Mouse (Mus musculus) small intestine, adult 2 months (tissue): Measurements from ENCODE around the gene Nfe2l2. TPM values are rescaled to one million over a fixed set of nuclear protein-coding genes. Genes with fewer than 3 reads are reported as not detected.
A peak's percentile ranks its signal among the peaks of the same experiment; 100 is the strongest.
"Not testable (repeated sequence)": the region's sequence is repeated elsewhere in the genome, so short reads cannot be mapped to it uniquely, and the experiment has no call there.

Experiments used
- H3K27ac ChIP-seq: fragments of 200-500 bp; 2 replicates; pipeline ENCODE4 v1.5.1; 2012; ENCODE audit warnings: low read depth, low read length, control low read depth, inconsistent platforms; ENCODE audit not compliant: insufficient read depth
- H3K27me3 ChIP-seq: fragments of 200-500 bp; 2 replicates; pipeline ENCODE4 v1.6.1; 2012; ENCODE audit warnings: mild to moderate bottlenecking, moderate library complexity, low read length, inconsistent platforms; ENCODE audit not compliant: control insufficient read depth, insufficient read depth
- H3K36me3 ChIP-seq: fragments of 200-500 bp; 2 replicates; pipeline ENCODE4 v1.6.1; 2012; ENCODE audit warnings: mild to moderate bottlenecking, low read length, control low read depth, inconsistent platforms; ENCODE audit not compliant: control insufficient read depth, insufficient read depth
- H3K4me1 ChIP-seq: fragments of 200-500 bp; 2 replicates; pipeline ENCODE4 v1.6.1; 2012; ENCODE audit warnings: low read length, inconsistent platforms, mixed read lengths; ENCODE audit not compliant: control insufficient read depth, insufficient read depth, insufficient read length
- H3K4me3 ChIP-seq: fragments of 200-500 bp; 2 replicates; pipeline ENCODE4 v1.5.1; 2012; ENCODE audit warnings: low read depth, mild to moderate bottlenecking, control low read depth, inconsistent platforms, low read length, moderate library complexity
- CTCF ChIP-seq: fragments of 200-500 bp; IDR thresholded peaks from 2 replicates; pipeline ENCODE4 v1.5.1; 2012; ENCODE audit warnings: low read depth, mild to moderate bottlenecking, control low read depth, inconsistent platforms, low read length, moderate library complexity, mixed read lengths; ENCODE audit not compliant: insufficient replicate concordance, insufficient read length; ENCODE audit errors: extremely low read depth
- POLR2A ChIP-seq: fragments of 200-500 bp; IDR thresholded peaks from 2 replicates; pipeline ENCODE4 v1.6.1; 2012; ENCODE audit warnings: low read depth, mild to moderate bottlenecking, control low read depth, inconsistent platforms, low read length, moderate library complexity
- WGBS: fragments of 180-500 bp; shearing (Covaris S2); methylation state at CpG from one replicate; pipeline ENCODE4 v1.1.7; 2018; 5-methylcytosine and 5-hydroxymethylcytosine counted together
- polyA plus RNA-seq: library from polyadenylated mRNA; depleted of rRNA; stranded (reverse); fragments of >200 nt; gene quantifications from 2 replicates; pipeline ENCODE4 v1.2.3, GENCODE M21; 2012

Gene Nfe2l2
- polyA plus RNA-seq, 1 experiment = 62.5 TPM

- no peaks in the 10 kb centered on the region for H3K36me3 ChIP-seq
- WGBS = 27% methylated on average over 6 of the region's 6 CpGs
- H3K27me3 ChIP-seq = no peaks in the 10 kb centered on the region
- peaks cover 14% of the 10 kb centered on the region for H3K4me1 ChIP-seq
- TF ChIP-seq POLR2A = no peak
- peak; percentile 64; the same call in 1 of the 2 replicates for TF ChIP-seq CTCF
- H3K4me3 ChIP-seq = no peak overlapping the region
- H3K27ac ChIP-seq = no peak overlapping the region
Measured at GRCm38 (mm10) chr2:75636261-75637054, 68.0 kb downstream of the Nfe2l2 start.

DNA sequence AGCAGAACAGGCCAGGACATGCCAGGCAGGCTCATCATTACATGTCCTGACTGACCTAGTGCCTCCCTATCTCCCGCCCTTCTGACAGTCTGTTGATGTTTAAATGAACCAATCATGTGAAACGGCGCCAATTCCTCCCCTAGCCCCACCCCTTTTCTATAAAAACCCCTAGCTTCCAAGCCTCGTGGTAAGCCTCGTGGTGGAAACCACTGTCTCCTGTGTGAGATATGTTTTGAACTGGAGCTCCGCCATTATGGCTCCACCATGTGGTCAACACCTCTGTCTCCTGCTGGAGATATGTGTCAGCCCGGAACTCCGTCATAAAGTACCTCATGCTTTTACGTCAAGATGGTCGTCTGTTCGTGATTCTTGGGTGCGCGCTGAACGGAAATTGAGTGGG lies 70.0 kb downstream of the Nfe2l2 start:
- 90% methylated on average over 14 of the region's 14 CpGs for WGBS
- H3K36me3 ChIP-seq, H3K27me3 ChIP-seq, H3K4me3 ChIP-seq, H3K27ac ChIP-seq: not testable (repeated sequence)
- H3K4me1 ChIP-seq = peaks cover 14% of the 10 kb centered on the region

DNA sequence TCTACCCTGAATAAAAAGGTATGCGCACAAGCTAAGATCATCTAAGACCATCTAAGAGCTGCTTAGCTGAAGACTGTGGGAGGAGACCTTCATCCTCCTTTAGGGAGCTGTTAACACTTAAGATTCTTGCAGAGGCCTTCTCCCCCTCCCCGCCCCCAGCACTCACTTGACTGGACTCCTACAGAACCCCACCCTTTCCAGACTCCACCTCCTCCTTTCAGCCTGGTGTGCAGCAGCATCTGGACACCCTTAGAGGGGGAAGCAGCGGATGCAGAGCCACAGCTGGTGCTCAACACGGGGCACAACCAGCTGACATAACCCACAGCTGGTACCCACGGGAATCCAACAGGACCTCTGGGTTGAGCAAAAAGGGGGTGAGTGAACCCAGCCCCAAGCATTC lies 70.7 kb downstream of the Nfe2l2 start:
- WGBS = 49% methylated on average over 5 of the region's 5 CpGs

GRCm38 (mm10) chr2:75633381-75633780 lies 71.1 kb downstream of the Nfe2l2 start:
- H3K36me3 ChIP-seq = no peaks in the 10 kb centered on the region
- H3K4me3 ChIP-seq = no peak overlapping the region
- H3K27ac ChIP-seq = no peak overlapping the region
- peaks cover 14% of the 10 kb centered on the region for H3K4me1 ChIP-seq
- WGBS = 36% methylated on average over 6 of the region's 6 CpGs
- no peaks in the 10 kb centered on the region for H3K27me3 ChIP-seq
- TF ChIP-seq CTCF = no peak
- TF ChIP-seq POLR2A = no peak

More for the DNA sequence above, 70.7 kb downstream of the Nfe2l2 start:
- Histone ChIP-seq H3K4me1 (peaks cover 14% of the 10 kb centered on the region), H3K27ac (no peak overlapping the region), H3K36me3 (no peaks in the 10 kb centered on the region), H3K4me3 (no peak overlapping the region), H3K27me3 (no peaks in the 10 kb centered on the region)
- TF ChIP-seq POLR2A (no peak), CTCF (no peak)

DNA sequence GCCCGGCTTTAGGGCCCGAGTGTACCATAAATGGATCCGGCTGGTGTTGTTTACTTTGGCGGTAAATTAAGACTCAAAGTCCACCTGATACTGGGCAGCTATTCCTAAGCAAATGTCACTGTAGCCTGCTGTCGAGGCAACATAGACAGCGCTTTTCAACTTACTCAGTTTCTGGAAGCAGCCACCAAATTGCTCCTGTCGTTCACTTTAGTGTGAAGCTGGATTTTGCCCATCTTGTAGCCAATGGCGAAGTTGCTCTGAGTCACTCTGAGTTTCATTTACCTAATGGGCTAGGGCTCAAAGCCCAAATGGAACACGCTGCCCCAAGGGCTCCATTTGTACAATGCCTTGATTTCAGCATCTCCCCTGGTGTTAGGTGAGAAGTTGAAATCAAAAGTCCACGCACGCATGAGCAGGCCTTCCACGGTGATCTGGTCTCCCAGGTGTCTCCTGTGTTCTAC lies 71.7 kb downstream of the Nfe2l2 start:
- no peak overlapping the region for H3K4me3 ChIP-seq
- TF ChIP-seq POLR2A = no peak
- TF ChIP-seq CTCF = no peak
- peaks cover 14% of the 10 kb centered on the region for H3K4me1 ChIP-seq
- H3K36me3 ChIP-seq = no peaks in the 10 kb centered on the region
- peak overlapping the region; percentile 10; the same call in 1 of the 2 replicates for H3K27ac ChIP-seq
- WGBS = 21% methylated on average over 12 of the region's 12 CpGs
- no peaks in the 10 kb centered on the region for H3K27me3 ChIP-seq

DNA sequence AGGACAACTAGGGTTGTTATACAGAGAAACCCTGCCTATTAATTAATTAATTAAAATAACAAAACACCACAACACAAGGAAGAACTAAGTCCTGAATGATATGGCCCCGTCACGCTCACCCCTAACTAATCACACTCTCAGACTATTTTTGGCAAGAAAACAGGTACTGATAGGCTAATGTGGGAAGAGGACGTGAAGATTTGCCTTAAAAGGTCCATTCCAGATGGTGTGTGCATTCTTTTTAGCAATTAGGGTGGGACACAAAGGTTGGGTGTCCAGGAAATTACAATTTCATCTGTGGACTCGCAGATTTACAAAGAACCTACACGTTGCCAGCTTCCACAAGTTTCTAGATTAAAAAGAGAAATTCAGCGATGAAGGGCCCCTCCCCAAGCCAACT lies 72.4 kb downstream of the Nfe2l2 start:
- 63% methylated on average over 6 of the region's 6 CpGs for WGBS
- Histone ChIP-seq H3K27ac (no peak overlapping the region), H3K27me3 (no peaks in the 10 kb centered on the region), H3K4me3 (no peak overlapping the region), H3K36me3 (no peaks in the 10 kb centered on the region), H3K4me1 (peaks cover 14% of the 10 kb centered on the region)
- TF ChIP-seq CTCF (no peak), POLR2A (no peak)

GRCm38 (mm10) chr2:75631421-75631820 lies 73.0 kb downstream of the Nfe2l2 start:
- Histone ChIP-seq H3K36me3 (no peaks in the 10 kb centered on the region), H3K4me1 (peaks cover 10% of the 10 kb centered on the region), H3K27ac (no peak overlapping the region), H3K27me3 (no peaks in the 10 kb centered on the region), H3K4me3 (no peak overlapping the region)
- WGBS = 77% methylated on average over 6 of the region's 6 CpGs
- TF ChIP-seq CTCF (no peak), POLR2A (no peak)
